Mouse (Mus musculus) hindbrain, embryonic 13.5 days (tissue): Measurements from ENCODE around the gene Gpc5. TPM values are rescaled to one million over a fixed set of nuclear protein-coding genes. Genes with fewer than 3 reads are reported as not detected.

Source experiments
- ATAC-seq: fragments of 200-750 bp; cut with Nextera tagmentation; 2 replicates; pipeline ENCODE4 v1.8.0; 2017; ENCODE audit warnings: moderate TSS enrichment; ENCODE audit not compliant: low FRiP score
- H3K27ac ChIP-seq: fragments of 300-500 bp; sonication (generic); 2 replicates; pipeline ENCODE4 v1.5.1; 2015; ENCODE audit warnings: inconsistent platforms, mild to moderate bottlenecking, moderate library complexity
- H3K27me3 ChIP-seq: fragments of 300-500 bp; sonication (generic); 2 replicates; pipeline ENCODE4 v1.6.1; 2015; ENCODE audit warnings: mild to moderate bottlenecking, inconsistent platforms
- H3K36me3 ChIP-seq: fragments of 300-500 bp; sonication (generic); 2 replicates; pipeline ENCODE4 v1.6.1; 2015; ENCODE audit warnings: mild to moderate bottlenecking, inconsistent platforms
- H3K4me1 ChIP-seq: fragments of 300-500 bp; sonication (generic); replicated peaks from 2 replicates; pipeline ENCODE4 v1.6.1; 2015; ENCODE audit warnings: inconsistent platforms
- H3K4me2 ChIP-seq: fragments of 300-500 bp; sonication (generic); 2 replicates; pipeline ENCODE4 v1.6.1; 2015; ENCODE audit warnings: inconsistent platforms, mild to moderate bottlenecking, moderate library complexity
- H3K4me3 ChIP-seq: fragments of 300-500 bp; sonication (generic); 2 replicates; pipeline ENCODE4 v1.5.1; 2015; ENCODE audit warnings: mild to moderate bottlenecking, inconsistent platforms
- H3K9ac ChIP-seq: fragments of 300-500 bp; sonication (generic); 2 replicates; pipeline ENCODE4 v1.6.1; 2015; ENCODE audit warnings: mild to moderate bottlenecking, inconsistent platforms
- H3K9me3 ChIP-seq: fragments of 300-500 bp; sonication (generic); 2 replicates; pipeline ENCODE4 v1.6.1; 2016; ENCODE audit warnings: inconsistent platforms
- WGBS: fragments of 180-500 bp; shearing (Covaris S2); methylation state at CpG from one replicate; pipeline ENCODE4 v1.1.7; 2015; 5-methylcytosine and 5-hydroxymethylcytosine counted together
- polyA plus RNA-seq: library from polyadenylated mRNA; unstranded; fragments of >200 nt; fragmentation: Nextera tagmentation; extraction: Ambion mirVana; gene quantifications from 2 replicates; pipeline ENCODE4 v1.2.1, GENCODE M21; 2015

Gene Gpc5
- polyA plus RNA-seq, 1 experiment from 2014 or later = 3.9 TPM

DNA sequence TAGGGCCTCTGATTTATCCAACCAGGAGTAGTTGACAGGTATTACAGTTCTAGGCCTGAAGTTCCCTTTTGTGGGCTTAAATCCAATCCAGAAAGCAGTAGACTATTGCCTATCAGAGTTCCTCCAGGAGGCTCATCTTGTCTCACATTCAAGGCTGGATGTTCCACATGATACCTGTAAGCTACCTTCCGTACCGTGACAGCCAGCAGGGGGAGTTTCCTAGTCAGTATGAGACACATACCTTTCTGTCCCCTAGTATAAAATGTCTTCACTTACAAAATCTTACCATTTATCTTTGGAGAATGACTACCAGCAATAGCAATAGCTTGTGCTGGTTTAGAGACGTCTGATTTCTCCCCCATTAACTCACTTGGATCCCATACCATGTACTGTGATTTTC, 56.8 kb downstream of the Gpc5 start:
- H3K36me3 ChIP-seq = no peaks in the 10 kb centered on the region
- ATAC-seq = no peak
- no peaks in the 10 kb centered on the region for H3K4me1 ChIP-seq
- no peaks in the 10 kb centered on the region for H3K27me3 ChIP-seq
- no peak overlapping the region for H3K4me2 ChIP-seq
- H3K4me3 ChIP-seq = no peak overlapping the region
- no peaks in the 10 kb centered on the region for H3K9me3 ChIP-seq
- H3K9ac ChIP-seq = no peak overlapping the region
- whole genome bisulfite sequencing = 82% methylated on average over 3 of the region's 3 CpGs
- no peak overlapping the region for H3K27ac ChIP-seq

DNA sequence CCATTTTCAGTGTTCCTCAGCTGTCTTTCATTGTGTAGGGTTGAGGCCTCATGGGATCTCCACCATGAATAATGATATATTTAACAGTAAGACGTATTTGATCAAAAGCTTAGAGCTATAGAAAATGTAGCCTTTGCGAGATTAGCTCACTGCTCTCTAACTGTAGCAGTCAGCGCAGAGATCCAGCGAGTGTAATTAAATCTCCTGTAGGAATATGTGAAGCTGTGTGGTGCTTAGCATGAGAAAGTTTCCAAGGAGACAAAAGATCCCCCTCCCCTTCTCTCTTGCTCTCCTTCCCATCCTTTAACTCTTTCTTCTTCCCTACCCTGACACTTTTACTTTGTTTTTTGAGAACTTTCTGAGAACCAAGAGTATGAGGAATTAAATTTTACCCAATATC, 64.6 kb downstream of the Gpc5 start:
- H3K4me3 ChIP-seq = no peak overlapping the region
- H3K9me3 ChIP-seq = no peaks in the 10 kb centered on the region
- no peak overlapping the region for H3K9ac ChIP-seq
- no peak overlapping the region for H3K27ac ChIP-seq
- 66% methylated on average over 4 of the region's 4 CpGs for WGBS
- H3K4me1 ChIP-seq = no peaks in the 10 kb centered on the region
- no peak overlapping the region for H3K4me2 ChIP-seq
- H3K36me3 ChIP-seq = no peaks in the 10 kb centered on the region
- no peaks in the 10 kb centered on the region for H3K27me3 ChIP-seq
- ATAC-seq = 0 out of 2 replicates have a peak, but pooled peaks have one; percentile 32

GRCm38 (mm10) chr14:115177322-115177836, 85.4 kb downstream of the Gpc5 start:
- Histone ChIP-seq H3K27me3 (no peaks in the 10 kb centered on the region), H3K9me3 (no peaks in the 10 kb centered on the region), H3K4me1 (no peaks in the 10 kb centered on the region), H3K4me2 (no peak overlapping the region), H3K36me3 (no peaks in the 10 kb centered on the region), H3K9ac (no peak overlapping the region), H3K27ac (no peak overlapping the region), H3K4me3 (no peak overlapping the region)
- WGBS = 56% methylated on average over 3 of the region's 3 CpGs
- peak; percentile 43; the same call in 1 of the 2 replicates for ATAC-seq

GRCm38 (mm10) chr14:115179925-115180324, 87.9 kb downstream of the Gpc5 start:
- Histone ChIP-seq H3K27me3 (no peaks in the 10 kb centered on the region), H3K4me1 (no peaks in the 10 kb centered on the region), H3K4me2 (no peak overlapping the region), H3K27ac (no peak overlapping the region), H3K36me3 (no peaks in the 10 kb centered on the region), H3K9me3 (no peaks in the 10 kb centered on the region), H3K4me3 (no peak overlapping the region), H3K9ac (no peak overlapping the region)
- WGBS = 77% methylated on average over 5 of the region's 5 CpGs
- ATAC-seq = no peak

DNA sequence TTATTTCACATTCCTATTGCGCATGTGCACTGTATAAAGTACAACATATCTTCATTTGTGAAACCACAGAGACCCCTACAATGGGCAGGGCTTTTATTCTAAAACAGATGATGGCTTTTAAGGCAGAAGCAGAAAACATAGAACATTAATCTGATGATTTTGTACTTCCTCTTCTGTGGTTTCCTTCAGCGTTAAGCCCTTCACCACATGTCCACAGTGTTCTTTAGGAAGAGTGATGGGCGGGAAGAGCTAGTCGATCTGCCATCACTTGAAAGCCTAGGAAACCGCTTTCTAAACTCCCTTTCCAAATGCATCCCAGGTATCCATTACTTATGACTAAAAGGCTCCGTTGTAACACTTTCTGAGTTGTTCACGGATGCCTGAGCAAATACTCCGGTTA, 96.2 kb downstream of the Gpc5 start:
- Histone ChIP-seq H3K4me1 (no peaks in the 10 kb centered on the region), H3K9me3 (no peaks in the 10 kb centered on the region), H3K27ac (no peak overlapping the region), H3K9ac (no peak overlapping the region), H3K4me3 (no peak overlapping the region), H3K4me2 (no peak overlapping the region), H3K27me3 (no peaks in the 10 kb centered on the region), H3K36me3 (no peaks in the 10 kb centered on the region)
- no peak for ATAC-seq
- WGBS = 88% methylated on average over 8 of the region's 8 CpGs

- H3K27me3 ChIP-seq = no peaks in the 10 kb centered on the region
- H3K9me3 ChIP-seq = no peaks in the 10 kb centered on the region
- 80% methylated on average over 5 of the region's 5 CpGs for WGBS
- no peak overlapping the region for H3K27ac ChIP-seq
- no peaks in the 10 kb centered on the region for H3K36me3 ChIP-seq
- no peak for ATAC-seq
- no peaks in the 10 kb centered on the region for H3K4me1 ChIP-seq
- H3K4me2 ChIP-seq = no peak overlapping the region
- no peak overlapping the region for H3K4me3 ChIP-seq
- no peak overlapping the region for H3K9ac ChIP-seq
Measured at GRCm38 (mm10) chr14:115228075-115228474, 136.1 kb downstream of the Gpc5 start.

- no peak overlapping the region for H3K9ac ChIP-seq
- no peaks in the 10 kb centered on the region for H3K27me3 ChIP-seq
- no peak overlapping the region for H3K4me3 ChIP-seq
- no peaks in the 10 kb centered on the region for H3K9me3 ChIP-seq
- no peak overlapping the region for H3K27ac ChIP-seq
- H3K4me2 ChIP-seq = no peak overlapping the region
- ATAC-seq = no peak
- H3K4me1 ChIP-seq = no peaks in the 10 kb centered on the region
- WGBS = 82% methylated on average over 4 of the region's 4 CpGs
- no peaks in the 10 kb centered on the region for H3K36me3 ChIP-seq
Measured at GRCm38 (mm10) chr14:115236387-115236786, 144.4 kb downstream of the Gpc5 start.

DNA sequence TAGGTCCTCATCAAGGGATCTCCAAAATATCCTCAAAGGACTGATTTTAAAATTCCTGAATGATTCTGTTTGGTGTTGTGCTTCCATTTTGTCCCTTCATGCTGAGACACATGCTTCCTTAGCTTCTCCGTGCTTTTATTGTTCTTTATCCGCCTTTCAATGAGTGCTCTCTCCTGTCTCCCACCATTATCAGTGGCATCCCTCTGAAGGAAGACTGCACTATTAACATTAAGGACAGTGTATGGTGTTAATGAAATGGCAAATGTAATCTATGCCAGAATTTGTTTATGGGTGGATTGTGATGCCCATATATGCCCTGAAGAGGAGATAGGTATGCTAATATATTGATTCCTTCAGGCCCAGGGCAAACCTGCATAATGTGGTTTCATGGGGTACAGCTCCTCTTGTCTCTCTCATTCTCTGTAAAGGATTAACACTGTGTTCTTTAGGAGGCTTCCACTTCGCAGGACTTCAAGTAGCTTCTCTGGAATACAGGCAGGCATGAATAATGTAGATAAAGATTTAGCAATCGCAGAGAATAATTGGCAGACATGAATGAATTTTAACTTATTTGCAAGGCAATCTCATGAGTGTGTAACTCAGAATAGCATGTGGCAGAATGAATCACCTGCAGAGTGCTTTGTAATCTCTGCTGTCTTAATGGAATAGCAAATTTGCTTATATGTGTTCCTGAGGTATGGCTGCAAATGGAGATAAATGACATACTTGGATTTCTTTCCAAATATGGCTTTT, 148.8 kb downstream of the Gpc5 start:
- H3K4me1 ChIP-seq = no peaks in the 10 kb centered on the region
- no peak overlapping the region for H3K9ac ChIP-seq
- ATAC-seq = no peak
- WGBS = 60% methylated on average over 4 of the region's 4 CpGs
- H3K27me3 ChIP-seq = no peaks in the 10 kb centered on the region
- H3K27ac ChIP-seq = no peak overlapping the region
- H3K9me3 ChIP-seq = no peaks in the 10 kb centered on the region
- no peak overlapping the region for H3K4me2 ChIP-seq
- H3K36me3 ChIP-seq = no peaks in the 10 kb centered on the region
- H3K4me3 ChIP-seq = no peak overlapping the region

GRCm38 (mm10) chr14:115250537-115250936, 158.5 kb downstream of the Gpc5 start:
- no peak for ATAC-seq
- WGBS = 95% methylated on average over 6 of the region's 6 CpGs
- H3K27me3 ChIP-seq = no peaks in the 10 kb centered on the region

DNA sequence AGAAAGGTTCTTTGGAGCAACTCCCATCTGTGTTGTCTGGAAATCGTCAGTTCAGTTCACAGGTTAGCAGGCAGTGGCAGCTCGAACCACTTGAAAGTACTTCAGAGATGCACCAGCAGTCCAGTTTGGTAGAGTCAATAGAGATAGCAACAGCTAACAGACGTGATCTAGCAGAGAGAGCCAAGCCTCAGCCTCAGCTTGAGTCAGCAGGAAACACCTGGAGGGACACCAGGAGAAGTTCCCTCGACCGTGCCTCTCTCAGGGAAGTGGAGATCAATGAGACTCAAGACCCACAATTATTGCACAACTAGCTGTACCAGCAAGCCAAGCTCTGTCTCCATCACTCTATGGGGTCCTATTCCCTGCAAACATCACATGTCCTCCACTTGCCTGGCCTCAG, 159.8 kb downstream of the Gpc5 start:
- Histone ChIP-seq H3K4me2 (no peak overlapping the region), H3K27me3 (no peaks in the 10 kb centered on the region), H3K27ac (no peak overlapping the region), H3K36me3 (no peaks in the 10 kb centered on the region), H3K4me3 (no peak overlapping the region), H3K9ac (no peak overlapping the region), H3K4me1 (no peaks in the 10 kb centered on the region), H3K9me3 (no peaks in the 10 kb centered on the region)
- no peak for ATAC-seq
- 71% methylated on average over 5 of the region's 5 CpGs for WGBS

More at GRCm38 (mm10) chr14:115250537-115250936, 158.5 kb downstream of the Gpc5 start:
- H3K9ac ChIP-seq = no peak overlapping the region
- no peaks in the 10 kb centered on the region for H3K4me1 ChIP-seq
- no peak overlapping the region for H3K27ac ChIP-seq
- H3K4me2 ChIP-seq = no peak overlapping the region
- H3K4me3 ChIP-seq = no peak overlapping the region
- H3K9me3 ChIP-seq = no peaks in the 10 kb centered on the region
- no peaks in the 10 kb centered on the region for H3K36me3 ChIP-seq

DNA sequence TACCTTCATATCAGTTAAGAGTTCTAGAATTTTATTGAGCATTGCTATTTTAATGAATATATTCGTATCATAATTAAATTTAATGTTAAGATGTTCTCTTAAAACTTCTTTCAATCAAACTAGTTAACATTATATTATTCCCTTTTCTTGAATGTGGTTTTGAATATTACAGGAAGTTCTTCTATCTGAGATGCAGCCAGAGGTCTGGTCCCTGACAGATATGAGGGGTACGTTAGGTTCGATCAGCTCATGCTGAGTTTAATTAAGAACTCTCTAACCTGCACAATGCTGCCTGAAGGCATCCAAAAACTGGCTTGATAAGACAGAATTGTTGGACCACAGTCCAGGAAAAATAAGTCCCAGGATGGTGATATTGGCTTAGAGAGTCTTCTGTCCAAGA, 161.1 kb downstream of the Gpc5 start:
- H3K4me2 ChIP-seq = no peak overlapping the region
- 89% methylated on average over 3 of the region's 3 CpGs for WGBS
- no peaks in the 10 kb centered on the region for H3K27me3 ChIP-seq
- no peaks in the 10 kb centered on the region for H3K9me3 ChIP-seq
- H3K4me1 ChIP-seq = no peaks in the 10 kb centered on the region
- H3K9ac ChIP-seq = no peak overlapping the region
- ATAC-seq = no peak
- H3K36me3 ChIP-seq = no peaks in the 10 kb centered on the region
- H3K27ac ChIP-seq = no peak overlapping the region
- H3K4me3 ChIP-seq = no peak overlapping the region

- Histone ChIP-seq H3K4me2 (no peak overlapping the region), H3K36me3 (no peaks in the 10 kb centered on the region), H3K4me1 (no peaks in the 10 kb centered on the region), H3K27me3 (no peaks in the 10 kb centered on the region), H3K27ac (no peak overlapping the region), H3K9me3 (no peaks in the 10 kb centered on the region), H3K4me3 (no peak overlapping the region), H3K9ac (no peak overlapping the region)
- WGBS = 88% methylated on average over 2 of the region's 2 CpGs
- no peak for ATAC-seq
Measured at GRCm38 (mm10) chr14:115253685-115254084, 161.7 kb downstream of the Gpc5 start.

GRCm38 (mm10) chr14:115269703-115270402, 177.8 kb downstream of the Gpc5 start:
- Histone ChIP-seq H3K27ac (no peak overlapping the region), H3K27me3 (no peaks in the 10 kb centered on the region), H3K4me1 (no peaks in the 10 kb centered on the region), H3K9ac (no peak overlapping the region), H3K9me3 (no peaks in the 10 kb centered on the region), H3K4me2 (no peak overlapping the region), H3K4me3 (no peak overlapping the region), H3K36me3 (no peaks in the 10 kb centered on the region)
- WGBS = 86% methylated on average over 6 of the region's 6 CpGs
- no peak for ATAC-seq
